Mouse (Mus musculus) cerebellum, adult 2 months (tissue): ENCODE measurements around the gene Il12rb2.

Experiments used
- CTCF ChIP-seq: fragments of 200-500 bp; IDR thresholded peaks from 2 replicates; pipeline ENCODE4 v1.5.1; 2011; ENCODE audit warnings: low read depth, mild to moderate bottlenecking, control low read depth, low read length, moderate library complexity, borderline replicate concordance; ENCODE audit not compliant: insufficient read depth
- POLR2A ChIP-seq: fragments of 200-500 bp; IDR thresholded peaks from 2 replicates; pipeline ENCODE4 v1.6.1; 2011; ENCODE audit warnings: low read length, control low read depth, borderline replicate concordance; ENCODE audit not compliant: insufficient read depth

GRCm38 (mm10) chr6:67413378-67413777, 37.4 kb upstream of the Il12rb2 start:
- no peak for TF ChIP-seq CTCF
- no peak for TF ChIP-seq POLR2A
